Mouse (Mus musculus): Measurements from ENCODE around the gene Actrt3. TPM values are rescaled to one million over a fixed set of nuclear protein-coding genes. Genes with fewer than 3 reads are reported as not detected.
A peak's percentile ranks its signal among the peaks of the same experiment; 100 is the strongest.
"Not testable (repeated sequence)": the region's sequence is repeated elsewhere in the genome, so short reads cannot be mapped to it uniquely, and the experiment has no call there.

Actrt3 gene
- polyA plus RNA-seq, 1 experiment: 1.8 TPM

- TF ChIP-seq POLR2A (IDR thresholded peaks at IDR 0.05; ENCODE audit: borderline replicate concordance, insufficient read depth, low read length) (0 out of 2 replicates have a peak, but pooled peaks have one; percentile 18), CTCF (IDR thresholded peaks at IDR 0.05; ENCODE audit: borderline replicate concordance, insufficient read depth, low read depth, low read length) (no peak)
- WGBS: under 1% methylated on average over 14 of the region's 14 CpGs
- Histone ChIP-seq H3K4me3 (replicated peaks; ENCODE audit: insufficient read depth, low read depth, low read length) (peak overlapping the region; percentile 98), H3K27me3 (ENCODE audit: control insufficient read depth, insufficient read depth, low read length) (no peaks in the 10 kb centered on the region), H3K4me1 (ENCODE audit: control insufficient read depth, insufficient read depth, low read length) (no peaks in the 10 kb centered on the region), H3K27ac (ENCODE audit: insufficient read depth, low read length) (peak overlapping the region; percentile 90)
- peak; percentile 69 to 70 for DNase-seq
These were observed 978 bp upstream of the Actrt3 start for GRCm38 (mm10) chr3:30600717-30601116.

GRCm38 (mm10) chr3:30597271-30597670 lies 2.5 kb downstream of the Actrt3 start:
- WGBS: 84% methylated on average over 7 of the region's 7 CpGs

GRCm38 (mm10) chr3:30595111-30595832 lies 4.5 kb downstream of the Actrt3 start:
- no peaks in the 10 kb centered on the region for H3K27me3 ChIP-seq (ENCODE audit: control insufficient read depth, insufficient read depth, low read length)
- peak; percentile 63 to 67 for DNase-seq
- WGBS: under 1% methylated on average over 62 of the region's 62 CpGs
- H3K4me3 ChIP-seq (replicated peaks; ENCODE audit: insufficient read depth, low read depth, low read length): peak overlapping the region; percentile 81
- TF ChIP-seq POLR2A (IDR thresholded peaks at IDR 0.05; ENCODE audit: borderline replicate concordance, insufficient read depth, low read length) (peak; percentile 25; the same call in 1 of the 2 replicates), CTCF (IDR thresholded peaks at IDR 0.05; ENCODE audit: borderline replicate concordance, insufficient read depth, low read depth, low read length) (no peak)
- H3K4me1 ChIP-seq (ENCODE audit: control insufficient read depth, insufficient read depth, low read length): no peaks in the 10 kb centered on the region
- H3K27ac ChIP-seq (ENCODE audit: insufficient read depth, low read length): peak overlapping the region; percentile 22

More at GRCm38 (mm10) chr3:30597271-30597670, 2.5 kb downstream of the Actrt3 start:
- no peak for DNase-seq
- no peak overlapping the region for H3K4me3 ChIP-seq (replicated peaks; ENCODE audit: insufficient read depth, low read depth, low read length)
- H3K4me1 ChIP-seq (ENCODE audit: control insufficient read depth, insufficient read depth, low read length): no peaks in the 10 kb centered on the region
- no peak for TF ChIP-seq CTCF (IDR thresholded peaks at IDR 0.05; ENCODE audit: borderline replicate concordance, insufficient read depth, low read depth, low read length)
- TF ChIP-seq POLR2A (IDR thresholded peaks at IDR 0.05; ENCODE audit: borderline replicate concordance, insufficient read depth, low read length): no peak
- H3K27me3 ChIP-seq (ENCODE audit: control insufficient read depth, insufficient read depth, low read length): no peaks in the 10 kb centered on the region
- H3K27ac ChIP-seq (ENCODE audit: insufficient read depth, low read length): no peak overlapping the region

GRCm38 (mm10) chr3:30593719-30594485 lies 5.8 kb downstream of the Actrt3 start:
- Histone ChIP-seq H3K27ac (ENCODE audit: insufficient read depth, low read length) (no peak overlapping the region), H3K4me3 (replicated peaks; ENCODE audit: insufficient read depth, low read depth, low read length) (no peak overlapping the region), H3K4me1 (ENCODE audit: control insufficient read depth, insufficient read depth, low read length) (no peaks in the 10 kb centered on the region), H3K27me3 (ENCODE audit: control insufficient read depth, insufficient read depth, low read length) (no peaks in the 10 kb centered on the region)
- no peak for DNase-seq
- 77% methylated on average over 4 of the region's 4 CpGs for WGBS
- no peak for TF ChIP-seq CTCF (IDR thresholded peaks at IDR 0.05; ENCODE audit: borderline replicate concordance, insufficient read depth, low read depth, low read length)
- no peak for TF ChIP-seq POLR2A (IDR thresholded peaks at IDR 0.05; ENCODE audit: borderline replicate concordance, insufficient read depth, low read length)

- Histone ChIP-seq H3K27me3 (ENCODE audit: control insufficient read depth, insufficient read depth, low read length) (no peaks in the 10 kb centered on the region), H3K4me3 (replicated peaks; ENCODE audit: insufficient read depth, low read depth, low read length) (no peak overlapping the region), H3K4me1 (ENCODE audit: control insufficient read depth, insufficient read depth, low read length) (no peaks in the 10 kb centered on the region), H3K27ac (ENCODE audit: insufficient read depth, low read length) (no peak overlapping the region)
- 1% methylated on average over 2 of the region's 2 CpGs for WGBS
- DNase-seq: peak; percentile 31 to 51
- TF ChIP-seq CTCF (IDR thresholded peaks at IDR 0.05; ENCODE audit: borderline replicate concordance, insufficient read depth, low read depth, low read length) (peak; percentile 40), POLR2A (IDR thresholded peaks at IDR 0.05; ENCODE audit: borderline replicate concordance, insufficient read depth, low read length) (no peak)
These were observed 7.3 kb downstream of the Actrt3 start for GRCm38 (mm10) chr3:30592418-30592853.

- Histone ChIP-seq H3K4me1 (ENCODE audit: control insufficient read depth, insufficient read depth, low read length) (no peaks in the 10 kb centered on the region), H3K27ac (ENCODE audit: insufficient read depth, low read length) (no peak overlapping the region), H3K4me3 (replicated peaks; ENCODE audit: insufficient read depth, low read depth, low read length) (no peak overlapping the region), H3K27me3 (ENCODE audit: control insufficient read depth, insufficient read depth, low read length) (no peaks in the 10 kb centered on the region)
- 54% methylated on average over 6 of the region's 6 CpGs for WGBS
- TF ChIP-seq CTCF (IDR thresholded peaks at IDR 0.05; ENCODE audit: borderline replicate concordance, insufficient read depth, low read depth, low read length) (no peak), POLR2A (IDR thresholded peaks at IDR 0.05; ENCODE audit: borderline replicate concordance, insufficient read depth, low read length) (no peak)
- no peak for DNase-seq
These were observed 10.9 kb downstream of the Actrt3 start for GRCm38 (mm10) chr3:30588865-30589264.

GRCm38 (mm10) chr3:30573549-30573948 lies 26.2 kb downstream of the Actrt3 start:
- H3K27ac ChIP-seq (ENCODE audit: insufficient read depth, low read length): no peak overlapping the region
- 14% methylated on average over 2 of the region's 2 CpGs for WGBS
- no peaks in the 10 kb centered on the region for H3K4me1 ChIP-seq (ENCODE audit: control insufficient read depth, insufficient read depth, low read length)
- no peak for DNase-seq
- TF ChIP-seq POLR2A (IDR thresholded peaks at IDR 0.05; ENCODE audit: borderline replicate concordance, insufficient read depth, low read length) (no peak), CTCF (IDR thresholded peaks at IDR 0.05; ENCODE audit: borderline replicate concordance, insufficient read depth, low read depth, low read length) (no peak)
- no peaks in the 10 kb centered on the region for H3K27me3 ChIP-seq (ENCODE audit: control insufficient read depth, insufficient read depth, low read length)
- H3K4me3 ChIP-seq (replicated peaks; ENCODE audit: insufficient read depth, low read depth, low read length): no peak overlapping the region

GRCm38 (mm10) chr3:30566333-30566732 lies 33.4 kb downstream of the Actrt3 start:
- H3K4me1 ChIP-seq (ENCODE audit: control insufficient read depth, insufficient read depth, low read length); H3K27ac ChIP-seq (ENCODE audit: insufficient read depth, low read length); H3K27me3 ChIP-seq (ENCODE audit: control insufficient read depth, insufficient read depth, low read length); H3K4me3 ChIP-seq (replicated peaks; ENCODE audit: insufficient read depth, low read depth, low read length); DNase-seq: not testable (repeated sequence)
- 77% methylated on average over 1 of the region's 2 CpGs for WGBS
